Mouse (Mus musculus): ENCODE data around the gene Tspan31.
"Not testable (repeated sequence)": the region's sequence is repeated elsewhere in the genome, so short reads cannot be mapped to it uniquely, and the experiment has no call there.

Tspan31 gene

GRCm38 (mm10) chr10:127065981-127066380, 4.1 kb downstream of the Tspan31 start:
- DNase-seq (ENCODE audit: low spot score in 2 of 2): no peak

GRCm38 (mm10) chr10:127063913-127064870, 5.9 kb downstream of the Tspan31 start:
- no peak for DNase-seq (ENCODE audit: low spot score in 2 of 2)

- DNase-seq (ENCODE audit: low spot score in 2 of 2): peak; percentile 98 to 99
Measured at GRCm38 (mm10) chr10:127063239-127063872, 6.7 kb downstream of the Tspan31 start, which contains the start of gene Cdk4. Cdk4 (plus strand) TSS chr10:127063534.

- no peak for DNase-seq (ENCODE audit: low spot score in 2 of 2)
Measured at GRCm38 (mm10) chr10:127062503-127062902, 7.6 kb downstream of the Tspan31 start.

GRCm38 (mm10) chr10:127062101-127062500, 8.0 kb downstream of the Tspan31 start:
- not testable (repeated sequence) for DNase-seq (ENCODE audit: low spot score in 2 of 2)

- DNase-seq (ENCODE audit: low spot score in 2 of 2): no peak
Measured at GRCm38 (mm10) chr10:127061513-127061912, 8.6 kb downstream of the Tspan31 start.

GRCm38 (mm10) chr10:127061085-127061484, 9.0 kb downstream of the Tspan31 start:
- no peak for DNase-seq (ENCODE audit: low spot score in 2 of 2)

GRCm38 (mm10) chr10:127059968-127060916, 9.8 kb downstream of the Tspan31 start, which contains the start of gene March9:
March9 (minus strand) TSS chr10:127060184.
- DNase-seq (ENCODE audit: low spot score in 2 of 2): peak; percentile 74 to 75

GRCm38 (mm10) chr10:127059174-127059967, 10.7 kb downstream of the Tspan31 start:
- no peak for DNase-seq (ENCODE audit: low spot score in 2 of 2)

GRCm38 (mm10) chr10:127058708-127059107, 11.4 kb downstream of the Tspan31 start:
- DNase-seq (ENCODE audit: low spot score in 2 of 2): no peak

GRCm38 (mm10) chr10:127058161-127058560, 11.9 kb downstream of the Tspan31 start:
- peak; percentile 74 to 81 for DNase-seq (ENCODE audit: low spot score in 2 of 2)

GRCm38 (mm10) chr10:127056490-127056889, 13.6 kb downstream of the Tspan31 start:
- DNase-seq (ENCODE audit: low spot score in 2 of 2): no peak

- DNase-seq (ENCODE audit: low spot score in 2 of 2): no peak
Measured at GRCm38 (mm10) chr10:127055406-127055805, 14.7 kb downstream of the Tspan31 start.

GRCm38 (mm10) chr10:127054646-127055045, 15.4 kb downstream of the Tspan31 start:
- no peak for DNase-seq (ENCODE audit: low spot score in 2 of 2)

- no peak for DNase-seq (ENCODE audit: low spot score in 2 of 2)
Measured at GRCm38 (mm10) chr10:127050119-127050474, 20.0 kb downstream of the Tspan31 start.

GRCm38 (mm10) chr10:127049395-127050118, 20.5 kb downstream of the Tspan31 start:
- no peak for DNase-seq (ENCODE audit: low spot score in 2 of 2)

GRCm38 (mm10) chr10:127048608-127049394, 21.3 kb downstream of the Tspan31 start:
- DNase-seq (ENCODE audit: low spot score in 2 of 2): no peak

- DNase-seq (ENCODE audit: low spot score in 2 of 2): no peak
Measured at GRCm38 (mm10) chr10:127047954-127048353, 22.1 kb downstream of the Tspan31 start, which contains the start of gene Cyp27b1. Cyp27b1 (plus strand) TSS chr10:127048250.

- no peak for DNase-seq (ENCODE audit: low spot score in 2 of 2)
Measured at GRCm38 (mm10) chr10:127043187-127043586, 26.9 kb downstream of the Tspan31 start.

Measured in right cerebral cortex, adult 2 months (tissue).